Mouse (Mus musculus) C2C12 (cell line): ENCODE results near the gene Tdrd12. TPM values are rescaled to one million over a fixed set of nuclear protein-coding genes. Genes with fewer than 3 reads are reported as not detected.
"Not testable (repeated sequence)": the region's sequence is repeated elsewhere in the genome, so short reads cannot be mapped to it uniquely, and the experiment has no call there.

Experiments used
- H3K27me3 ChIP-seq: one replicate; pipeline ENCODE4 v1.6.1; 2011; ENCODE audit not compliant: control insufficient read depth, insufficient read depth, insufficient read length
- H3K36me3 ChIP-seq: one replicate; pipeline ENCODE4 v1.6.1; 2011; ENCODE audit not compliant: control insufficient read depth, insufficient read depth
- H3K4me3 ChIP-seq: one replicate; pipeline ENCODE4 v1.5.1; 2011; ENCODE audit warnings: mild to moderate bottlenecking, control low read depth; ENCODE audit not compliant: poor library complexity, insufficient read depth, severe bottlenecking
- H3K79me2 ChIP-seq: one replicate; pipeline ENCODE4 v1.6.1; 2011; ENCODE audit not compliant: control insufficient read depth, insufficient read depth
- H3K79me3 ChIP-seq: one replicate; pipeline ENCODE4 v1.6.1; 2011; ENCODE audit warnings: low read depth, control low read depth
- H3ac ChIP-seq: one replicate; pipeline ENCODE3; 2011; ENCODE audit warnings: low read depth; ENCODE audit not compliant: control insufficient read depth, insufficient read length
- CEBPB ChIP-seq: IDR thresholded peaks from one replicate; pipeline ENCODE4 v1.6.1; 2011; ENCODE audit warnings: low read depth, mild to moderate bottlenecking, control low read depth, moderate library complexity
- CTCF ChIP-seq: IDR thresholded peaks from one replicate; pipeline ENCODE4 v1.5.1; 2011; ENCODE audit not compliant: control insufficient read depth, insufficient read depth, insufficient read length
- FOSL1 ChIP-seq: IDR thresholded peaks from one replicate; pipeline ENCODE4 v1.8.0; 2011; ENCODE audit warnings: mild to moderate bottlenecking, low read length; ENCODE audit not compliant: poor library complexity, insufficient read depth, severe bottlenecking
- MAX ChIP-seq: IDR thresholded peaks from one replicate; pipeline ENCODE4 v1.6.1; 2011; ENCODE audit warnings: mild to moderate bottlenecking, control low read depth
- MYOD1 ChIP-seq: IDR thresholded peaks from one replicate; pipeline ENCODE4 v1.6.1; 2011; ENCODE audit warnings: low read depth; ENCODE audit not compliant: control insufficient read depth, insufficient read length
- MYOG ChIP-seq: IDR thresholded peaks from one replicate; pipeline ENCODE4 v1.6.1; 2011; ENCODE audit not compliant: control insufficient read depth, insufficient read length; ENCODE audit errors: extremely low read depth
- USF1 ChIP-seq: IDR thresholded peaks from one replicate; pipeline ENCODE4 v1.6.1; 2011; ENCODE audit warnings: low read depth, mild to moderate bottlenecking, control low read depth, moderate library complexity
- polyA plus RNA-seq: library from polyadenylated mRNA; unstranded; fragments of >200 nt; fragmentation: generic; extraction: Trizol; gene quantifications from one replicate; pipeline ENCODE4 v1.2.1, GENCODE M21; 2012; ENCODE audit warnings: missing spikeins

The Tdrd12 gene
- polyA plus RNA-seq, 1 experiment = not detected

- no peaks in the 10 kb centered on the region for H3K36me3 ChIP-seq
- no peak overlapping the region for H3K4me3 ChIP-seq
- H3ac ChIP-seq = no peak overlapping the region
These were observed 1.6 kb downstream of the Tdrd12 start for GRCm38 (mm10) chr7:35535750-35536512.

GRCm38 (mm10) chr7:35530544-35530943 lies 7.0 kb downstream of the Tdrd12 start:
- H3K79me2 ChIP-seq, H3K36me3 ChIP-seq, H3ac ChIP-seq, H3K27me3 ChIP-seq, H3K79me3 ChIP-seq, H3K4me3 ChIP-seq: not testable (repeated sequence)

More at GRCm38 (mm10) chr7:35535750-35536512, 1.6 kb downstream of the Tdrd12 start:
- no peaks in the 10 kb centered on the region for H3K79me3 ChIP-seq
- TF ChIP-seq MYOD1 (no peak), MYOG (no peak), CTCF (no peak)
- H3K79me2 ChIP-seq = no peaks in the 10 kb centered on the region
- no peaks in the 10 kb centered on the region for H3K27me3 ChIP-seq

- TF ChIP-seq MYOG (no peak), MYOD1 (no peak), FOSL1 (no peak), CTCF (no peak), CEBPB (no peak), MAX (no peak), USF1 (no peak)
- Histone ChIP-seq H3K79me3 (no peaks in the 10 kb centered on the region), H3K27me3 (no peaks in the 10 kb centered on the region), H3K4me3 (no peak overlapping the region), H3K79me2 (no peaks in the 10 kb centered on the region), H3K36me3 (no peaks in the 10 kb centered on the region), H3ac (no peak overlapping the region)
These were observed 7.5 kb downstream of the Tdrd12 start for GRCm38 (mm10) chr7:35530026-35530425.

GRCm38 (mm10) chr7:35526795-35527194 lies 10.8 kb downstream of the Tdrd12 start:
- no peaks in the 10 kb centered on the region for H3K79me2 ChIP-seq
- H3K36me3 ChIP-seq = no peaks in the 10 kb centered on the region
- no peak overlapping the region for H3ac ChIP-seq
- H3K79me3 ChIP-seq = no peaks in the 10 kb centered on the region
- TF ChIP-seq MYOG (no peak), MYOD1 (no peak), FOSL1 (no peak), CEBPB (no peak), CTCF (no peak), MAX (no peak), USF1 (no peak)
- H3K4me3 ChIP-seq = no peak overlapping the region
- peaks cover 8% of the 10 kb centered on the region for H3K27me3 ChIP-seq

- H3K79me2 ChIP-seq = no peaks in the 10 kb centered on the region
- H3ac ChIP-seq = no peak overlapping the region
- no peak overlapping the region for H3K4me3 ChIP-seq
- no peaks in the 10 kb centered on the region for H3K36me3 ChIP-seq
- TF ChIP-seq FOSL1 (no peak), CEBPB (no peak), MAX (no peak), MYOG (no peak), USF1 (no peak), MYOD1 (no peak), CTCF (no peak)
- H3K79me3 ChIP-seq = no peaks in the 10 kb centered on the region
- H3K27me3 ChIP-seq = peaks cover 29% of the 10 kb centered on the region
These were observed 35.5 kb downstream of the Tdrd12 start for GRCm38 (mm10) chr7:35501995-35502394.

- H3ac ChIP-seq = no peak overlapping the region
- no peak overlapping the region for H3K4me3 ChIP-seq
- H3K79me3 ChIP-seq = no peaks in the 10 kb centered on the region
- TF ChIP-seq CTCF = no peak
- no peak for TF ChIP-seq MYOD1
- no peak for TF ChIP-seq USF1
- no peak for TF ChIP-seq FOSL1
- no peak for TF ChIP-seq MAX
- no peak for TF ChIP-seq CEBPB
- no peak for TF ChIP-seq MYOG
- H3K27me3 ChIP-seq = peaks cover 14% of the 10 kb centered on the region
- H3K79me2 ChIP-seq = no peaks in the 10 kb centered on the region
- no peaks in the 10 kb centered on the region for H3K36me3 ChIP-seq
These were observed 40.0 kb downstream of the Tdrd12 start for GRCm38 (mm10) chr7:35497516-35497915.
